Mouse (Mus musculus) B cell, adult 2 months (primary cell): ENCODE measurements around the gene Ccdc153.

Source experiments
- DNase-seq, 2 experiments: peaks; one replicate each; pipeline ENCODE4 v3.0.0; 2022

Gene Ccdc153

DNA sequence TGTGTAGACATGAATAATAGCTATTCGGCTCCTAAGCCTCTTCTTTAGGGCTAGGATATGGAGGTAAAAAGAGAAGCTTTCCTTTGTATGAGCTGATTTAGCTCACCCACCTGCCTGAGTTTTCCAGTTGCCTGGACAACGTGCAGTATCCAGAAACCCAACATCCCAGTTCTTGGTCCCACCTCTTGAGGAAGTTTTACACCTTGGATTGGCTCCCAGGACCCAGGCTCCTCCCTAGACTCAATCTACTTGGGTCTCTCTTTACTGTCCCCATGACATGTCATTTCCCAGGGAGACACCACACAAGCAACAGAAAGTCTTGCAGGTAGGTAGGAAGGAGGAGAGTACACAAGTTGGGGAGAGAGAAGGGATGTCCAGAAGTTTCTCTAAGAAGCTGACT, at the start of gene Ccdc153:
Ccdc153 (plus strand) TSS at position 278 of the 400 bp plus-strand sequence.
- no peak for DNase-seq

DNA sequence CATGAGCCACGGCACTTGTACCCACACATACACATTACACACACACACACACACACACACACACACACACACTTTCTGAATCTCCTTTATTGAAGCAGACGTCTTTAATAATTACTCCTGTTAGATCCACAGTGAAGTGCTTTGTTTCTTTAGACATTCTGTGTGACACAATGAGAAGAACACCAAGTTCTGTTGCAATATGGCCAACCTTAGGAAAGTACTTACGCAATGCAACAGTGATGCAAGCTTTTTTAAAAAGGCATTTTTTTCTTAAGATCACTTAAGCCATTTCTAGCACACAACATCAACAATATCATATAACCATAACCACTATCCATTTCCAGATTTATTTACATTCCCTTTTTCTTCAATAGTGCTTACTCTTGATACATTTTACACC, 49.3 kb upstream of the Ccdc153 start:
- no peak for DNase-seq

GRCm38 (mm10) chr9:44192312-44192711, 48.2 kb upstream of the Ccdc153 start:
- DNase-seq = no peak

GRCm38 (mm10) chr9:44192794-44193193, 47.7 kb upstream of the Ccdc153 start:
- DNase-seq = no peak

DNA sequence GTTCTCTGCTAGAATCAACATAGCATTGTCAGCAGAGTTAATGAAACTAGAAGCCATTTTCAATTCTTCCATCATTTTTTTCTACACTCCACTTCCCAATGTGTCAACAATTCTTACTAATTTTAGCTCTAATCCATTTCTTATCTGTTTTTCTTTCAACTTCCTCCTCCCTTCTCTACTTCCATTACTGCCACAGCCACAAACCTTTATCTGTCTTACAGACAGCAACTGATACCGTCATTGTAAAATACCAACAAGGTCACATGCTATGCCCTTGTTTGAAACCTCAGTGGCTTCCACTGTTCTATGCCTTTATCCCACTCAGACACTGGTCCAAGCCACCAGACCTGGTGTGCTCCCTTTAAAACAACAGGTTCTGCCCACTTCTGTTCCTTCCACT, 46.5 kb upstream of the Ccdc153 start:
- no peak for DNase-seq

GRCm38 (mm10) chr9:44196354-44196753, 44.1 kb upstream of the Ccdc153 start:
- DNase-seq = peak; percentile 28 to 32

DNA sequence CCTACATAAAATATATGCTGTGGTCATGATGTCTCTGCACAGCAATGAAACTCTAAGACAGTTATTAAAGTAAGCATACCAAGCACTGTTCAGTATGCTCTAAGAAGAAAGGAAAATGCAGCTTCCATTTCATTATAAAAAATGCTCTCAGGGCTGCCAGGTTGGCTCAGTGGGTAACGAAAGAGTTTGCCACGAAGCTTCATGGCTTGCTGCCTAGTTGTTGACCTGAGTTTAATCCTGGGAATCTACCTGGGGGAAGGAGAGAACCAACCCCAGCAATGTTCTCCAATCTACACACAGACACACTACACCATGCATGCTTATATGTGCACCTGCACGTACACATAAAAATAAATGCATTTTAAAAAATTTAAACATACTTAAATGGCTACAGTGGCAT, 41.3 kb upstream of the Ccdc153 start:
- no peak for DNase-seq

GRCm38 (mm10) chr9:44199580-44199979, 40.9 kb upstream of the Ccdc153 start:
- no peak for DNase-seq

GRCm38 (mm10) chr9:44200458-44200857, 40.0 kb upstream of the Ccdc153 start:
- DNase-seq = no peak

DNA sequence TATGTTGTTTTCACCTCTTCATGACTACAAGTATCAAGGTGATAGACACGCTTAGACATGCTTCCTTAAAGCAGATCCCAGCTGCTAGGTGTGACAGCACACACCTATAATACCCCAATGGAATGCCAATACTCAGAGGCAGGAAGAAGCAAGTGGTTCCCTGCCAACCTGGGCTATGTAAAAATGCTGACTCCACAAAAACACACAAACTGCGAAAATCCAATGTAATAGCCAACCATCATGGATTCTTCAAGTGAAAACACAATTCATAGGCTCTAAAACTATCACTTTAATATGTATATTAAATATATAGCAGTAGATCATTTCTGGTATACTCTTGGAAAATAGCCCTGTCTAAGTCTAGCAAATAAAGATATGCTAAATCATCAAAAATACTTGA, 32.6 kb upstream of the Ccdc153 start:
- no peak for DNase-seq

DNA sequence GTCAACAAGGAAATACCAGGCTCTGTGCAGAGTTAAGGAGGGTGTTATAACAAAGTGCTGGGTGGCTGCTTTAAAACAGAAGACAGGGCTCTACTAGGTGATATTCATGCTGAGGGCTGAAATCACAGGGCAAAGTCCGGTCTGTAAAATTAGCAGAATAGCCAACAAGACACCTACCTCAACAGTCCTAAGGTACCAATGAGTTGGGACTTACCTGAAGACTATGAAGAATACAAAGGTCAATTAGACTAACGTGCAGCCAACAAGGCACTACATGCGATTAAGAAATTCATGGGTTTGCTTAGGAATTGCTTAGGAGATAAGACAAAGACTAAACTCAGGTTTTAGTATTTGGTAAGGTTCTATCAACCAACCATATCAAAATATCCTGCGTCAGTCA, 31.1 kb upstream of the Ccdc153 start:
- DNase-seq = no peak

- no peak for DNase-seq
Observed at GRCm38 (mm10) chr9:44212406-44212805, 28.1 kb upstream of the Ccdc153 start.

- DNase-seq = peak; percentile 41 to 43
Observed at GRCm38 (mm10) chr9:44213538-44213937, 26.9 kb upstream of the Ccdc153 start.

- peak; percentile 33 to 38 for DNase-seq
Observed at GRCm38 (mm10) chr9:44225993-44226392, 14.5 kb upstream of the Ccdc153 start.

- no peak for DNase-seq
Observed at GRCm38 (mm10) chr9:44231609-44232008, 8.9 kb upstream of the Ccdc153 start.

DNA sequence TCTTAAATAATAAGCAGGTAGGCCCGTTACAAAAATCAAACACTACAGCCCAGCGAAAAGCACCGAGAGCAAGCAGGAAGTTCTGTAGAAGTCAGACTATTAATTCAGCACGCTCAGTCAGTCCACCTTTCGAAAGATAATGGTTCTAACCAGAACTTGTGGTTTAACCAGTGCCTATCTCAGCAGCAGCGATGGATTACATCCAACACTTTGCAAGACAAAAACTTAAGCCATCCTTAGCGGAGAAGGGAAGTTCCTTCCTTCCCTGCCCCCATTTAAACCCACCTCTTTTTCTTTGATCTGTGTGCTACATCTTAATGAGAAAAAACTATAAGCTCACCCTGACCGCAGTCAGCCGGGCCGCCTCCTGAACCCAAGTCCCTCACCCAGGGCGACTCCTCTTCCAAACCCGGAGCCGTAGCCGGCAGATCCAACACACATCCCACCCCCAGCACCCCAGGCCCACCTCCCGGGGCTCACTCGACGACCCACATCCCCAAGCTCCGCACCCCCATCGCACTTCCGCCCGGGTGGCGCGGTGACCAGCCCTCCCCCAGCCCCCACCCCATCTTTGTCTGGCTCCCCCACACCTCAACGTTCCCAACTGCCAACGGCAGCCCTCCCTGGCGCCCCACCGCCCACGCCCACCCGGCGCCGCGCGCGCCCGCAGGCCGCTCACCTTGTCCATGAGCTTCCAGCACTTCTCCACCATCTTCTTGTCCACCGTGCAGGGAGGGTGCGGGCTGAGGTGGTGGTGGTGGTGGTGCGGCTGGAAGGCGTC, 7.3 kb upstream of the Ccdc153 start:
- DNase-seq = peak; percentile 41 to 45

- DNase-seq = peak; percentile 99
Observed at GRCm38 (mm10) chr9:44233802-44234478, 6.5 kb upstream of the Ccdc153 start, which contains the start of gene Cbl. Cbl (minus strand) TSS chr9:44234049.

DNA sequence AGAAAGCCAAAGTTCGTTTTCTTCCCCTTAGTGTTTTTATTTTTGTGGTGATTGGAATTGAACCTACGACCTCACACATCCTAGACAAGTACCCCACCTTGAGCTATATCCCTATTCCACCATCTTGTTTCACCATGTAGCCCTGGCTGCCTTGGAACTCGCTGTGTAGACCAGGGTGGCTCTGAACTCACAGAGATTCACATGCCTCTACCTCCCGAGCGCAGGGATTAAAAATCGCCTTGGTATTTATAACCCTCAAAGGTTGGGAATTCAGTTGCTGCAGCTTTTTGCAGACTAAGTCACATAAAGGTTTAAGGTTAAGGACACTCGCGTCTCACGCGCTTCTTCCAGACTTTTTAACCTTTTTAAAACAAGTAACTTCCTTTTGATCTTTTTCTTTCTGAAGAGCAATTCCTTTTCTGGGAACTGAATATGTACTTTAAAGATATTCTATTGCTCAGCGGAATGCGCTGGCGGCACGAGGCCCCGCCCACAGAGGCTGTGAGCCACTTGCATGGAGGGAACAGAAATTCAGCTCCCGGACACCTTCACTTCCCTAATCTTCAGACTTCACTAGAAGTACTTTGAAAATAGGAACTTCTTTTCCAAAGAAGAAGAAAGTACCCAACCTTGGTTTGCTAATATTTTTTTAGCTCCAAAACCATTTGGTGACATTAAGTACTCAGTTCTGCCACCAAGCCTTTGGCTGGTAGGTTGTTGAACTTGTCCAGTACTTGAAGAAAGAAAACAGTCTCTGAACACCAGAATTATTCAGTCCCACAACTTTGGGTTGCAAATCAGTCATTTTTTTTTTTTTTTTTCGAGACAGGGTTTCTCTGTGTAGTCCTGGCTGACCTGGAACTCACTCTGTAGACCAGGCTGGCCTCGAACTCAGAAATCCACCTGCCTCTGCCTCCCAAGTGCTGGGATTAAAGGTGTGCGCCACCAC, 5.7 kb upstream of the Ccdc153 start:
- peak; percentile 71 to 74 for DNase-seq

GRCm38 (mm10) chr9:44236601-44237000, 3.9 kb upstream of the Ccdc153 start:
- peak in 1 of 2 experiments; percentile 7 for DNase-seq

DNA sequence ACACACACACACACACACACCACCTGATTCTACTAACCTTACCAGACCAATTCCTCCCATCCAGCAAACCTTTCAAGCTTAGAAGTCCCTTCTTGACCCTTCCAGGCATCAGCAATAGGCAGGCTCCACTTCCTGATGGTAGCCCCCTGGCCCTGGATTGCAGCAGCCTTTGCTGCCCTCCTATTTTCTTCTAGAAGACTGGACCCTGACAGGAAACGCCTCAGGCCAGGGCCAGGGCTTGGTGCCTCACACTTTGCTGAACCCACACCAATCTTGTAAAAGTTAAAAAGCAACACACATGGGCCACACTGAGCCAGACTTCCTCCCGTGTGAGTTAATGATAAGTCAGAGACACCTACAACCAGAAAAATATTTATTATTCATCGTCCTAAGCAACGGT, 3.3 kb upstream of the Ccdc153 start:
- no peak for DNase-seq

DNA sequence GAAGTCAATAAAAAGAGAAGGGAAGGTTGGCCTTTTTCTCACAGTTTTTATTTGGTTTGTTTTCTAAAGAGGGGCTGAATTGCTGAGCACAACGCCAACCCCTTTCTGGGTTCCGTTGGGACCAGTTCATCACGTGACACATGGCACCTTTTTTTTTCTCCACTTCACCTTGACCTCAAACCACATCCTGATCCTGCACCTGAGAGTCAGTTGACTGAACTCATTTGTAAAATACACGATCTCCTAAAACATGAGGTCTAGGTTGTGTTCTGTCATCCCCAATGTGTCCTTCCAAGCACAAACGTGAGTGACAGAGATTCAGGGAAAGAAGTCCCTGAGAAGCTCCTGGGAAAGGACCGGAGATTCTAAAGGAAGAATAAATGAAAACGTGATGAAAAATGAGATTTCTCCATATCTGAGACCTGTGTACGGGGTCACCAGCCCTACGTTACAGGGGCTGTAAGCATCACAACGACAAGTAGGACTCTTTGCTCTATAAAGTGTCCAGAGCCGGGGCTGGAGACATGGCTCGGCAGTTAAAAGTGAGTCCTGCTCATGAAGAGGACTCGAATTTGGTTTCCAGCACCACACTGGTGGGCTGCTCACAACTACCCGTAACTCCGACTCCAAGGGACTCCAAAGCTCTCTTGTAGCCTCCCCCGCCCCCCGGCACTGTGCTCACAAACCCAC, 1.8 kb upstream of the Ccdc153 start:
- DNase-seq = peak; percentile 19 to 34

- DNase-seq = peak; percentile 73 to 74
Observed at GRCm38 (mm10) chr9:44239447-44239846, 1.0 kb upstream of the Ccdc153 start.
